Mouse (Mus musculus) heart, postnatal 0 days (tissue): ENCODE measurements at regions not wholly inside any gene's neighbourhood (a gene's known extent, or its start where the extent isn't known, plus 50 kb on each side); places are given as distances from the start of the nearest gene placed in this dataset.
A peak's percentile ranks its signal among the peaks of the same experiment; 100 is the strongest.

Experiments used
- CTCF ChIP-seq: IDR thresholded peaks from 2 replicates; pipeline ENCODE4 v1.5.1; 2016; ENCODE audit warnings: antibody characterized with exemption, control low read depth, low read depth
- EP300 ChIP-seq: IDR thresholded peaks from 2 replicates; pipeline ENCODE4 v1.6.1; 2016; ENCODE audit warnings: antibody characterized with exemption, low read depth

- TF ChIP-seq EP300 (no peak), CTCF (peak; percentile 98)
Observed at GRCm38 (mm10) chr4:106228534-106228933, 87.5 kb upstream of the Usp24 start.
